Mouse (Mus musculus) ES-Bruce4 (cell line): ENCODE data around the gene Mdga1.

Experiments used
- CTCF ChIP-seq: IDR thresholded peaks from one replicate; pipeline ENCODE4 v1.8.1; 2011; ENCODE audit warnings: low read depth, low read length
- POLR2A ChIP-seq: IDR thresholded peaks from one replicate; pipeline ENCODE4 v1.8.1; 2011; ENCODE audit warnings: low read length; ENCODE audit not compliant: insufficient read depth

GRCm38 (mm10) chr17:29855702-29856580 lies 113.9 kb downstream of the Mdga1 start:
- no peak for TF ChIP-seq POLR2A
- TF ChIP-seq CTCF: no peak
